Mouse (Mus musculus) forebrain, postnatal 0 days (tissue): Measurements from ENCODE around the gene Cnbd2. TPM values are rescaled to one million over a fixed set of nuclear protein-coding genes. Genes with fewer than 3 reads are reported as not detected.

Experiments used
- ATAC-seq: fragments of 200-750 bp; cut with Nextera tagmentation; 2 replicates; pipeline ENCODE4 v1.8.0; 2017; ENCODE audit warnings: mild to moderate bottlenecking, moderate library complexity
- DNase-seq: peaks from one replicate; pipeline ENCODE4 v3.0.0-alpha.2; 2015
- H3K27ac ChIP-seq: fragments of 300-500 bp; sonication (generic); 2 replicates; pipeline ENCODE4 v1.5.1; 2014; ENCODE audit warnings: low read depth, mild to moderate bottlenecking, antibody characterized with exemption, low read length, moderate library complexity, mixed read lengths
- H3K27me3 ChIP-seq: fragments of 300-500 bp; sonication (generic); 2 replicates; pipeline ENCODE4 v1.6.1; 2014; ENCODE audit warnings: mild to moderate bottlenecking, low read length, mixed read lengths; ENCODE audit not compliant: insufficient read depth
- H3K36me3 ChIP-seq: fragments of 300-500 bp; sonication (generic); 2 replicates; pipeline ENCODE4 v1.6.1; 2014; ENCODE audit warnings: mild to moderate bottlenecking, moderate library complexity; ENCODE audit not compliant: insufficient read depth
- H3K4me1 ChIP-seq: fragments of 300-500 bp; sonication (generic); 2 replicates; pipeline ENCODE4 v1.6.1; 2014; ENCODE audit warnings: antibody characterized with exemption; ENCODE audit not compliant: insufficient read depth
- H3K4me2 ChIP-seq: fragments of 300-500 bp; sonication (generic); 2 replicates; pipeline ENCODE4 v1.6.1; 2014; ENCODE audit warnings: low read depth, mild to moderate bottlenecking, moderate library complexity
- H3K4me3 ChIP-seq: fragments of 300-500 bp; sonication (generic); 2 replicates; pipeline ENCODE4 v1.5.1; 2014; ENCODE audit warnings: low read depth, low read length, mixed read lengths
- H3K9ac ChIP-seq: fragments of 300-500 bp; sonication (generic); 2 replicates; pipeline ENCODE4 v1.6.1; 2014; ENCODE audit warnings: mild to moderate bottlenecking
- H3K9me3 ChIP-seq: fragments of 300-500 bp; sonication (generic); 2 replicates; pipeline ENCODE4 v1.6.1; 2016; ENCODE audit warnings: low read length
- CTCF ChIP-seq: sonication (generic); IDR thresholded peaks from 2 replicates; pipeline ENCODE4 v1.5.1; 2016; ENCODE audit warnings: antibody characterized with exemption, control low read depth, low read depth
- WGBS: fragments of 180-500 bp; shearing (Covaris S2); extraction: QIAGEN DNeasy Blood & Tissue Kit; methylation state at CpG from one replicate; pipeline ENCODE4 v1.1.7; 2014; 5-methylcytosine and 5-hydroxymethylcytosine counted together
- polyA plus RNA-seq: library from polyadenylated mRNA; unstranded; fragments of >200 nt; fragmentation: Nextera tagmentation; extraction: Ambion mirVana; gene quantifications from 2 replicates; pipeline ENCODE4 v1.2.1, GENCODE M21; 2015
- total RNA-seq: library from RNA; depleted of rRNA; stranded (reverse); fragments of >200 nt; gene quantifications from 2 replicates; pipeline ENCODE4 v1.2.3, GENCODE M21; 2014; rRNA removed

Gene Cnbd2
- 3.9 and 7.0 TPM in 2 replicates for total RNA-seq
- 9.1 and 10.0 TPM in 2 replicates for polyA plus RNA-seq

DNA sequence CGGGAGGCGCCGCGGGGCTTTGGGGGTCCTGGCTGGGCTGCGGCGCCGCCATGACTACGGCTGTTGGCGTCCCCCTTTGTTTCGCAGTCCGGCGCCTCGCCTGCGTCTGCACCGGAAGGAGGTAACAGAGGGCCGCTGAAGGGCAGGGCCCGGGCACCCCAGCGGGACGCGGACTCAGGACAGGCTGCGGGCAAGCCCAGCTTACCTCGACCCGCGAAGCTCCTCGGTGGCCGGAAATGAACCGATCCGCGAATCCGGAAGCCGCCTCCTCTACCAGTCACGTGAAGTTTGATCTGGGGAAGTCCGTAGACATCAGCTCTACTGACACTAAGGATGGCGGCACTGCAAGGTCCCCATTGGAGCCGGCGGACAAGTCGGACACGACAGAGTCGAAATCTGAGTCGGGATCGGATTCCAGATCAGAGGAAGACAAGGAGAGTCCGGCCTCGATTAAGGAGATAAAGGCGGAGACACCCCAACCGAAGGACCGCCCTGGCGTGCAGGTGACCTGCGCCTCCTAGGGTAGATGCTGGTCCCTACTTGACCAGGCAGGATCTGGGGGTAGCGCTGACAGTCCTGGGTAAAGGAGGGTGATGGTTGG is at the start of gene Cnbd2, which contains the start of gene Scand1:
TSS of gene Cnbd2 (plus strand) at position 3 of the 601 bp plus-strand sequence.
TSS of gene Scand1 (minus strand) at position 408 of the 601 bp plus-strand sequence.
- H3K27me3 ChIP-seq = no peaks in the 10 kb centered on the region
- peak within 1 kb of the TSS; percentile 82 for H3K9ac ChIP-seq
- peak; percentile 95 for ATAC-seq
- H3K4me1 ChIP-seq = peaks cover 4% of the 10 kb centered on the region; the same call in 1 of the 2 replicates
- peak within 1 kb of the TSS; percentile 93 for H3K27ac ChIP-seq
- no peaks in the 10 kb centered on the region for H3K9me3 ChIP-seq
- H3K36me3 ChIP-seq = no peaks in the 10 kb centered on the region
- peak within 1 kb of the TSS; percentile 88 for H3K4me2 ChIP-seq
- H3K4me3 ChIP-seq = peak within 1 kb of the TSS; percentile 74
- TF ChIP-seq CTCF = peak; percentile 51
- peak; percentile 83 for DNase-seq
- WGBS = 4% methylated on average over 49 of the region's 49 CpGs

DNA sequence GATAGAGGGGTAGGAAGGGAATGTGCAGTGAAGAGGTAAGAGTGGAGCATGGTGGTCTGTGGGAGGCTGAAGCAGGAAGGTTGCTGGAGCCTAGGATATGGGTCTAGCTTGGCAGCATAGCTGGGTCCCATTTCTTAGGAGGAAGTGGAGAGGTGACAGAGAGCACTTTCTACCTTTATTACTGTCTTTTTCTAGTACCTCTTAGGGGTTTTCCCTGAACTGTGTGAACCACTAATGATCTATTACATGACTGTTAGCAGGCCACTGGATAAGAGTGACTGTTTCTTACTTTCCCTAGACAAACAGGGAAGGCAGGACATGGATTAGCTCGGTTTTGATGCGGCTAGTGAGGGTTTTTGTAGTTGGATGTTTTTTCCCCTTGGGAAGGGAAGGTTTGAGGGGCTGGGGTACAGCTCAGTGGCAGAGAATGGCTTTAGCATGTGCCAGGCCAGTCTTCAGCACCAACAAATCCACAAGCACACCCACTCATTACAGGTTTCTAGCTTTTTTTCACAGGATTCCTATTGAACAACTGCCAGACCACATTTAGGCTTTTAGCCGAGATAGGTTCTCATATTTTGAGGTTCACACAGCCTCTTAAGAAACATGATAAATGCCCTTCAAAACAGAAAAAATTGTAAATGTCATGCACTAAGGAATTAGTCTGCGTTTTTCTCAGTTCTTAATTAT is 48.8 kb upstream of the Cnbd2 start:
- Histone ChIP-seq H3K27ac (no peak overlapping the region), H3K9ac (no peak overlapping the region), H3K4me1 (no peaks in the 10 kb centered on the region), H3K36me3 (peaks cover 18% of the 10 kb centered on the region), H3K4me2 (no peak overlapping the region), H3K9me3 (no peaks in the 10 kb centered on the region), H3K27me3 (no peaks in the 10 kb centered on the region), H3K4me3 (no peak overlapping the region)
- DNase-seq (no peak), ATAC-seq (no peak)
- TF ChIP-seq CTCF = no peak
- WGBS = 74% methylated on average over 4 of the region's 4 CpGs

DNA sequence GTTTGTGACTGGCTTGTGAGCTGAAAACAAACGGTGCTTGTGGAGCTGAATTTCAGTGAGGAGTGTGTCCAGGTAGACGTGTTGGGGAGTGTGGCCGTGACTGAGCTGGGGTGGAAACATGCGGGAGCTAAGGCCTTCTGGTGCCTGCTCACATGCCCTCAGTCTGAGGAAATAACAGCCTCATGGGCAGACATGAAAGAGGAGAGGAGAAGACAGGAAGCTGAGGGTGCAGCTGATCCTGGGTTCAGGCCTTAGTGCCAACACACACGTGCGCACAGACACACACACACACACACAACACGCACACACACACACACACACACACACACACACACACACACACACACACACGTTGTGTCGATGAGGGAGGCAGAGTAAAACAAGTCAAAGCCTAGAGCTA is 44.5 kb upstream of the Cnbd2 start:
- no peak for TF ChIP-seq CTCF
- H3K4me2 ChIP-seq = no peak overlapping the region
- H3K9ac ChIP-seq = no peak overlapping the region
- ATAC-seq = no peak
- H3K4me1 ChIP-seq = no peaks in the 10 kb centered on the region
- no peaks in the 10 kb centered on the region for H3K36me3 ChIP-seq
- H3K27ac ChIP-seq = no peak overlapping the region
- no peaks in the 10 kb centered on the region for H3K9me3 ChIP-seq
- H3K4me3 ChIP-seq = no peak overlapping the region
- no peaks in the 10 kb centered on the region for H3K27me3 ChIP-seq
- DNase-seq = no peak
- 95% methylated on average over 9 of the region's 9 CpGs for WGBS

DNA sequence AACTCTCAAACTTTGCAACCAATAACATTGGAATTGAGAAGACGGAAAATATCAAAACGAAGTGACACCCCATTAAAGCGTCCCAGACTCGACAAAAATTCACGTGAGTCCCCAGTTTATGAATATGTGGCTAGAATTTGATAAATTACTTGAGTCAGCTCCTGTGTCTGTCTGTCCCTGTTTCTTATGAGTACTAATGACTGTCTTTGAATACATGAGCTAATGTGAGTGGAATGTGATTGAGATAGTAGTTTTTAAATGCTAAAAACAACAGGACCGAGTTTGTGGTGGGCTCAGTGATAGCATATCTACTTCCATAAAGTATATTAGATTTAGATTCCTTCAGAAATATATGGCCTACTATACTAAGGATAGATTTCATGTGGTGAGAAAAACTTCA is 39.5 kb upstream of the Cnbd2 start:
- no peak for TF ChIP-seq CTCF
- Histone ChIP-seq H3K9me3 (no peaks in the 10 kb centered on the region), H3K27me3 (no peaks in the 10 kb centered on the region), H3K9ac (no peak overlapping the region), H3K36me3 (peaks cover 15% of the 10 kb centered on the region), H3K27ac (no peak overlapping the region), H3K4me2 (no peak overlapping the region), H3K4me1 (no peaks in the 10 kb centered on the region), H3K4me3 (no peak overlapping the region)
- DNase-seq (no peak), ATAC-seq (no peak)
- 95% methylated on average over 6 of the region's 6 CpGs for WGBS

DNA sequence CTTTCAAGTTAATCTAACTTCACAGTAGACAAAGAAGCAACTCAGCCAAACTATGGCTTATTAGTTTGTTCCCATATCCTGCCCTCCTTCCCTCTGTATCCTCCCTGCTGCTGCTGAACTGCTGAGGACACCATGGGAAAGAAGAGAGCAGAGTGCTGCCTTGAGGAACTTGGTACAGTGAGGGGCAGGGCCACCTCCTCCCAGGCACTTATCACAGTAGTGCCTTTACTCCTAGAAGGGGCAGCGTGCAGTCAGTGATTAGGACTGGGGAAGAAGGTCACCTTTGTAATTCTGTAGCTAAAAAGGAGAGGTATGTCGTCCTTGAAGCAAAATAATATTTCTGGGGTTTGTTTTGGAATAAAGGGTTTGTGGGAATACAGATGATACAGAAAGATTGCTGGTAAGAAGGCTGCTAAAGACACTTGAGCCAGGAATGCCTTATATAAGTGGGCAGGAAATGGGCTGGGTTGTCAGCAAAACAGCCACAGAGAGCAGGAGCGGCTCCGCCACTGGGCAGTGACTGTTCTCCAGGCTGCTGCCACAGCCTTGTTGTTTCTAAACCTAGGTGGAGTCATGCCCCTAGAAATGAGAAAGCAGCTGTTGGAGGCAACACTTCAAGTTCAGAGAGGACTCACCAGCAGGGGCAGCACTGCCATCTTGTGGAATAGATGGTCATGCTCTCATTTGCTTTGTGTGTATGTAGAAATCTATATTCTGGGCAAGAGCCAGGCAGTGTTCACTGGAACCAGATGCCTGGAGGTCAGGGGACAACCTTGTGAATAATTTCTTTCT is 33.7 kb upstream of the Cnbd2 start:
- H3K4me3 ChIP-seq = no peak overlapping the region
- 71% methylated on average over 4 of the region's 4 CpGs for WGBS
- H3K4me2 ChIP-seq = no peak overlapping the region
- peak; percentile 92 for TF ChIP-seq CTCF
- no peaks in the 10 kb centered on the region for H3K27me3 ChIP-seq
- peaks cover 9% of the 10 kb centered on the region for H3K36me3 ChIP-seq
- H3K27ac ChIP-seq = no peak overlapping the region
- no peaks in the 10 kb centered on the region for H3K9me3 ChIP-seq
- H3K4me1 ChIP-seq = no peaks in the 10 kb centered on the region
- H3K9ac ChIP-seq = no peak overlapping the region
- DNase-seq = peak; percentile 85
- ATAC-seq = peak; percentile 87

DNA sequence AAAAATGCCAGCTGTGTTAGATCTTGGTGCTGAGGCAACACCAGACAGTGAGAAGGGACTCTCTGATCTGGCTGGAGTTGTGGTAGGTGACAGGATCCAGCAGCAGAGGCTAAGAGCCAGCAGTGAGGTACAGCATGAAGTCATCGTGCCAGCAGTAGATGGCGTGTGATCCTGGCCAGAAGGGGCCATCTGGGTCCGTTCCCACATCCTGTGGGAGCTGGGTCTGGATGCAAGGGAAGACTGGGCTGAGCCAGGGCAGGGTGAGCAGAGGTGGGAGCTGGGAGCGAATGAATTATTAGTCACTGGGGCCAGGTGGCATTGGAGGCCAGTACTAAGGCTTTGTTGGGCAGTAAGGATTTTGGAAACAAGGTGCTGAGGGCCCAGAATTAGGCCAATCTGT is 30.9 kb upstream of the Cnbd2 start:
- 74% methylated on average over 4 of the region's 4 CpGs for WGBS
- no peak for ATAC-seq

DNA sequence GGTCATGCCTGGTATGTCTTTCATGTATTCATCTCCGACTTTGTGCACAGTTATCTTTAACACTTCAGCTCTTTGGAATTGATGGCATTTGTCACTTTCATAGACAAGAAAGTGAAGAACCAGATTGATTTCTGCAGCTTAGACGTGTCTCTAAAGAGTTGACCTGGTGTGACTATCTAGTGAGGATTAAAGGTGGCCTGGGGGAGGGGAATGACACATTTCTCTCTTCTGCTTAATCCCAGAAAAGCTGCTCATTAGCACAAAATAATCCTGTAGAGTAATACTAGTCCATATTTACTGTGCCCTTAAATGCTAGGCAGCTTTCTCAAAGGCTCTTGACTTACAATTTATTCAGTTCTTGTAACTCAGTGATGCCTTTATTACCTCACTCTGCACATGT is 26.9 kb upstream of the Cnbd2 start:
- ATAC-seq = no peak
- no peak for TF ChIP-seq CTCF
- no peak overlapping the region for H3K9ac ChIP-seq
- H3K4me2 ChIP-seq = no peak overlapping the region
- H3K9me3 ChIP-seq = no peaks in the 10 kb centered on the region
- DNase-seq = no peak
- 80% methylated on average over 2 of the region's 2 CpGs for WGBS
- no peaks in the 10 kb centered on the region for H3K4me1 ChIP-seq
- H3K4me3 ChIP-seq = no peak overlapping the region
- no peak overlapping the region for H3K27ac ChIP-seq
- no peaks in the 10 kb centered on the region for H3K27me3 ChIP-seq
- H3K36me3 ChIP-seq = peaks cover 17% of the 10 kb centered on the region

More for the DNA sequence above, 30.9 kb upstream of the Cnbd2 start:
- no peak for TF ChIP-seq CTCF
- Histone ChIP-seq H3K4me1 (no peaks in the 10 kb centered on the region), H3K27me3 (no peaks in the 10 kb centered on the region), H3K4me3 (no peak overlapping the region), H3K36me3 (no peaks in the 10 kb centered on the region; the same call in none of the 2 replicates), H3K27ac (no peak overlapping the region), H3K9ac (no peak overlapping the region; the same call in 1 of the 2 replicates), H3K4me2 (no peak overlapping the region), H3K9me3 (no peaks in the 10 kb centered on the region)
- no peak for DNase-seq
